Mouse (Mus musculus) T-helper 17 cell (primary cell): ENCODE data around the gene Sept5.

ENCODE experiments used
- in situ Hi-C, 2 experiments: fragments of 300-600 bp; cut with MboI, MseI; formaldehyde crosslinking; loops; 1 replicate in 1 of 2; 2 replicates in 1 of 2; pipeline ENCODE4 v1.15.1; 2025; ENCODE audit warnings: high pct_unique_total_duplicates in 2 of 2

Gene Sept5

DNA sequence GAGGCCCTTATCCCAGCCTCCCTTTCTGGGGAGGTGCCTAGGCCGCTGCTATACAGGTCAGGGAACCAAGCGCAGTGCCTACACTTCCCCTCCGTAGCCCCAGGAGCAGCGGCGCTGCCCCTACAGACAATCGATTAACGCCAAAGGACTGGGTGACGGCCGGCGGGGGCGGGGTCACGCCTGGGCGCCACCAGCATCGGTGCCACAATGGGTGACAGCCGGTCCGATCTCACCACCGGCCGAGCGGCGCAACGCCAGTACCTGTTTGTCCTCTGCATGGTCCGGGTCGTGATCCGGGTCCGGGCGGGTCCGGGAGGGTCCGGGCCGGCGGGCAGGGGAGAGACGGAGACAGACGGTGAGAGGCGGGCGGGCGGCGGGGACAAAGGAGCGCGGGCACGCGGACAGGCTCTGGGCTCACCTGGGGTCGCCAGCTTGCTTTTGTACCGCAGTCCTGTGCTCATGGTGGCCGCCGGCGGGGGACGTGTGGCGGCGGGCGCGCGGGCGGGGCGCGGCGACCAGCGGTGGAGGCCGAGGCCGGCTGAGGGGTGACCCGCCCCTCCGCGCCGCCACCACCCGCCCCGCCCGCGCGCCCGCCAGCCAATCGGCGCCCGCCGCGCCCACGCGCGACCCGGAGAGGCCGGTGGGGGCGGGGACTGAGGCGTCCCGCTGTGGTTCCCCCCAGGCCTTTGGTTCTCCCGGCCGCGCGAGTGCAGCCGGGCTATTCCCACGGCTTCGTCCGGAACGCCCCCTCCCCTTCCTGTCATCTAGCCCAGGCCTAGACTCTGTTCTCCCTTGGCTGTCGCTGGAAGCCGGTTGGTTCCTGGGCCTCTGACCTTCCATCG is at the start of gene Sept5:
Sept5 (minus strand) TSS at position 565 of the 842 bp plus-strand sequence.
- in situ Hi-C loops, result loop anchor here in 1 of 2 experiments (5.0 kb wide), 1 partner anchor 48 kb away; no protein-coding TSS in a partner anchor

GRCm38 (mm10) chr16:18679112-18679511 is 49.4 kb upstream of the Sept5 start:
- in situ Hi-C loops, result loop anchor here (5.0 kb wide), 2 partner anchors 47 to 57 kb away; partner anchors contain the start of gene Gp1bb (in 1 of the 2)

DNA sequence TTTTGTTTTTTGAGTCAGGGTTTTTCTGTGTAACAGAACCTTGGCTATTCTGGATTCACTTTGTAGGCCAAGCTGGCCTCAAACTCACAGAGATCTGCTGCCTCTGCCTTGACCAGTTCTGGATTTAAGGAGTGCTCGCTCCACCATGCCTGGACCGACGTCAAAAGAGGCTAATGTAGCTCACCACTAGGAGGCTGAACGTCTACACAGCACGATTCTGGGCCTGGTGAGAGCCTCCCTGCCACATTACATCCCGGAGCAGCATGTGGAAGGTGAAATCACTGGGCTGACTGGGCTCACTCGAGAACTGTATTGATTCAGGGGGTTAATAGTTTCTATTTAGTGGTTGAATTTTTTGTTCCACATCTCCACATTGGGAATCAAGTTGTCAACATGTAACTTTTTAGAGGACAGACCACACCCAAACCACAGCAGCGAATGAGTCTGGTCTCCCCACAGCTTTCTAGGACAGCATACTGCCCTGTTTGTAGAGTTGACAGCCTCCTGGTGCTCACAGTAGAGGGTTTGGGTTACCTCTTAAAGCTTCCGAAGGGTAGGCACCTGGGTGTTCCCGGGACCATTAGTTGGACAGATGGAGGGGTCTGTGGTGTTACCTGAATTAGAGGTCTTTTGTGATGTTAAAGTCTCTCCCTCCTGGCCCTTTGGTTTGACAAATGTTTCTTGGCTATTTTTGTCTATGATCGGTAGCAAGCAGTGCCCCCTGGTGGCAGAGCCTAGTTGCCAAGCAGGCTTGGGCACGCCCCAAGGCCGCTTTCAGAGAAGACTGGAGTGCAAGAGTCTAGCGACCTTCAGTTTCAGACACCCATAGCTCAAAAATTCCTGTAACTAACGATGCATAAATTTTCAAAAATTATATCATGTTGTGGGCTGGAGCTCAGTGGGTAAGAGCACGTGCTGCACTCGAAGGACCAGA is 48.3 kb upstream of the Sept5 start:
- in situ Hi-C loops, result loop anchor here (5.0 kb wide), 2 partner anchors 46 to 56 kb away; partner anchors contain the start of gene Gp1bb (in 1 of the 2)

DNA sequence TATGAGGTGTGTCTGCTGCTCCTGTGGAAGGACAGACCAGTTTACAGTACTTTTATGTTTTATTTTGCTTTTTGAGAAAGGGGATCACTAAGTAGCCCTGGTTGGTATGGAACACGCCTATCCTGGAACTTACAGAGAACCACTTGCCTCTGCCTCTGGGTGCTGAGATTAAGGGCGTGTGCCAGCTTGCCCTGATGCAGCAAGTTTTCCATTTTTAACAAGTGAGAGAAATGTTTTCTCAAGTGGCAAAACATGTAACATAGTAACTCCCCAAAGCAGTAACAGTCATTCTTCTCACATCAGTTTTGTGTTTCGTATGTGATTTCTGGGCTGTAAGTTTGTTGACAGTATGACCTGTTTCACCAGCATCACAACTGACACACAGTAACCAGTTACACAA is 43.3 kb upstream of the Sept5 start:
- in situ Hi-C loops, result no loop called here

GRCm38 (mm10) chr16:18672027-18672426 is 42.3 kb upstream of the Sept5 start:
- in situ Hi-C loops, result no loop called here

- in situ Hi-C loops, result no loop called here
Measured at GRCm38 (mm10) chr16:18669914-18670313, 40.2 kb upstream of the Sept5 start.

- in situ Hi-C loops, result no loop called here
Measured at GRCm38 (mm10) chr16:18658597-18658996, 28.8 kb upstream of the Sept5 start.

DNA sequence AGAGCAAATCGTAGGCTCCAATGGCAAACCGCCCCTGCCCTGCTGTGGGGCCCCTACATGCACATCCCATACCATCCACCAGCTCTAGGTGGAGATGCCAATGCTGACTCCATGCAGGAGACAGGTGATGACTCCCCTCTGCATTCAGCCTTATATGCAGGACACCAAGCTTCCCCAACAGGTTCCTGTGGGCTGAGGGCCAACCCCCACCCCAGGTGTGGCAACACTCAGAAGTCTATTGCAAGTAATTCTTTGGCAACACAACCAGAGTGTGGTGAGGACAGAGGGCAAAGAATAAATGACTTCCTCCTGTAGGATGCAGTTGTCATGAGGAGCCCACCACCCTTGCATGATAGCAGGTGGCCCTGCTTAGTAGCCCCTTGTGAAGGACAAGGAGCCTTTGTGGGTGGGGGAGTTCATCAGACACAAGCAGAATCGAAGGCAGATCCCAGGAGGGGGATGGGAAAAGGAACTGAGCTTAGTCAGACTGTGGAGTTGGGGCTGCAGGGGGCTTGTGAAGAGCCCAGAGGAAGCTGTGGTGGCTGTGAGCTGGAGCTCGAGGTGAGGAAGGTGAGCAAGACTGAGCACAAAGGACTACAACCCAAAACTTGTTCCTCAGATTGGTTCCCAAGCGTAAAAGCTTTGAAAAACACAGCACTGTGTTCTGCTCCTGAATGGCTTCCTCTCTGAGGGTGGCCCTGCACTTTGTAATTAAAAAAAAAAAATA is 25.8 kb upstream of the Sept5 start:
- in situ Hi-C loops, result no loop called here

DNA sequence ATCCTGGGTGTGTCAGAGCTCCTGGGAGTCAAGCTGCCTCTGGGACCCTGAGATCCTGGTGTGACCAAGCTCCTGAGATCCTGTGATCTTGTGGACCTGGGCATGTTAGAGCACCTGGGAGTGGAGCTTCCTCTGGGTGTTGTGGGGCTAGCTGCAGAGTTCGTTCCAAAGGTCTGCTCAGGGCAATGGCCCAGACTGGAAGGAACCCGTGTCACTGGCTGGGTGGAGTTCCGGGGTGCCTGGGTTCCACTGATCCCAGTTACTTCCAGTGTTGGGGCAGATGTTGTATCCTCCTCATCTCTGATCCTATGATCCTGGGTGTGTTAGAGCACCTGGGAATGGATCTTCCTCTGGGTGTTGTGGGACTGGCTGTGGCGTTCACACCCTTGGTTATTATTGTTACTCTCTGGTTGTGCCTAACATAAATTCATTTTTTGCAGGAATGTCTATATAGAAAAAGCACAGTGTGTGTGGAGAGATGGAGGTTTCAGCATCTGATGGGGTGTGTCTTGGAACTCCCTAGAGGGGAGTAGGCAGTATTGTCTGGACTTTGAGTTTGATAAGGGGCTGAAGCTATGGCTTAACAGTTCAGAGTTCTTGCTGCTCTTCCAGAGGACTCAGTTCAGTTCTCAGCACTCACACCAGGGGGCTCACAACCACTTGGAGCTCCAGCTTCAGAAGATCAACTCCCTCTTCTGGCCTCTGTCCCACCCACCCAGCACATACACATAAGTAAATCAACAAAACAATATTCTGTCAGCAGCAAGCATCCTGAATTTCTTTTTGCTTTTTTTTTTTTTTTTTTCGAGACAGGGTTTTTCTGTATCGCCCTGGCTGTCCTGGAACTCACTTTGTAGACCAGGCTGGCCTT is 23.8 kb upstream of the Sept5 start:
- in situ Hi-C loops, result no loop called here

DNA sequence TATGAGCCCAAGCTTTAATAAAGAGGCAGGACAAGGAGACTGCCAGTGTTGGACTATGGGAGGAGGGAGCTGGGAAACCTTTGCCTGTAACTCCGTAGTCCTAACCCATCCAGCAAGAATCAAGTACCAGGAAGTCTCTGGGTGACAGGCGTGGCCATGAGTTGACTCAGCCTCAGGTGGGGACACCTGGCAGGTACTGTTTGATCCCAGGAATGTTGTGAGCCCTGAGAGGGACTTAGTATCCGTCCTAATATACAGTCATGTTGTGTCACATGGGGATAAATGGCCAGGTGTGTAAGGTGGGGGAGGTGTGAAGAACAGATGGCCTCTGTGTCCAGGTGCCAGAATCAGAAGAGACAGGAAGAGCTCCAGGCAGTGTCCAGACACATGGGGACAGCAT is 19.4 kb upstream of the Sept5 start:
- in situ Hi-C loops, result no loop called here

DNA sequence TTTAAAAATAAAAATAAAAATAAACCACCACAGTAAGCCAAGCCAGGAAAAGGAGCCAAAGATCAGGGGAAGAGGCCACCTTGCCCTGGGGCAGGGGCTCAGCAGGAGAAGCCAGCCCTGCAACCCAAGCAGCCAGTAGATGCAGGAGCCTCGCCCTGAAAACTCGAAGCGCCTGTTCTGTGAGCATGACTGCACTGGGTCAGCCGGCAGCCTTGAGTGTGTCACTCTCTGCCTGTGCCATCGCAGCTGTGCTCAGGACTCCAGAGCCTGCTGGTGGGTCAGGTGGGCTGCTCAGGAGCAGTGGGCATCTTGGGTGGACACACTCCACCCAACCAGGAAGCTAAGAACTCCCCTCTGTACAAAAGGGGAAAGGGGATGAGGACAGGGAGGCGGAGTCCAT is 15.6 kb upstream of the Sept5 start:
- in situ Hi-C loops, result no loop called here

DNA sequence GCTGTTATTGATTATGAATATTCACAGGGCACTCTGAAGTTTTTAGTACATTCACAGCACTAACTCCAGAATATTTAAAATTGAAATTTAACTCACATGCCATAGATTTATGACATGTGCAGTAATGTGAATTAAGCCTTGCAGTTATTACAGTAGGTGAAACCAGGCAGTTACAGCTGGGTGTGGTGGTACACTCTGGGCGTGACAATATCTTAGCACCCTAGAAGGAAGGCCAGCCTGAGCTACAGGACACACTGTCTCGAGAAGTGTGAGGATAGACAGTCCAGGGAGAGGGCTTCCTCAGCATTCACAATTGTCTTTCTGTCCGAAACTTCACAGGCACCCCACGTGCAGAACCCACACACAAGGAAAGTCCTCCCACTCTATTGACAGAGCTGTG is 14.7 kb upstream of the Sept5 start:
- in situ Hi-C loops, result no loop called here

DNA sequence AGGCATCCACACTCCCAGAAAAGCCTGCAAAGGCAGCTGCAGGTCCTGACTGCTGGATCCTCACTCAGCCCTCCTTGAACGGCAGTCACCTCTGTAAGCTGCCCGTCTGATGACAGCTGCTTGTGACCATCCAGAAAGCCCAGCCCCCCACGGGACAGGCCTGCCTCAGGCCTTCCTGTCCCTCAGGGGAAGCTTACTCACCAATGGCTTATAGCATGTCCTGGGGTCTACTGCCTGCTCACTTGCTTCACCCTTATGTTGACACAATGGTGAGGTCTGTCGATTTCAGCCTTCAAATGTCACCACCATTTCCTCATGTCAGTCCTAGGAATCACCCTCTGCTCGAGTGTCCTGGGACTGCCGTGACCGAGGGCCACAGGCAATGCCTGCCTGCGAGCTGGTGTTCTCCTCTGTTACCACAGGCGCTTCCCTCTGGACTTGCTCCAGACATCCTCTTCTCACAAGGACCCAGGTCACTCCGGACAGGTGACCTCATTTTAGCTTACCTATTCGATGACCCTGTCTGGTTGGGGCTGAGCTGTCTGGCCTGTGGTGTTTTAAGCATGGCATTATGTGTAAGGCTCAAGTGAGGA is 13.7 kb upstream of the Sept5 start:
- in situ Hi-C loops, result no loop called here

GRCm38 (mm10) chr16:18642897-18643296 is 13.1 kb upstream of the Sept5 start:
- in situ Hi-C loops, result no loop called here

GRCm38 (mm10) chr16:18642291-18642690 is 12.5 kb upstream of the Sept5 start:
- in situ Hi-C loops, result no loop called here

DNA sequence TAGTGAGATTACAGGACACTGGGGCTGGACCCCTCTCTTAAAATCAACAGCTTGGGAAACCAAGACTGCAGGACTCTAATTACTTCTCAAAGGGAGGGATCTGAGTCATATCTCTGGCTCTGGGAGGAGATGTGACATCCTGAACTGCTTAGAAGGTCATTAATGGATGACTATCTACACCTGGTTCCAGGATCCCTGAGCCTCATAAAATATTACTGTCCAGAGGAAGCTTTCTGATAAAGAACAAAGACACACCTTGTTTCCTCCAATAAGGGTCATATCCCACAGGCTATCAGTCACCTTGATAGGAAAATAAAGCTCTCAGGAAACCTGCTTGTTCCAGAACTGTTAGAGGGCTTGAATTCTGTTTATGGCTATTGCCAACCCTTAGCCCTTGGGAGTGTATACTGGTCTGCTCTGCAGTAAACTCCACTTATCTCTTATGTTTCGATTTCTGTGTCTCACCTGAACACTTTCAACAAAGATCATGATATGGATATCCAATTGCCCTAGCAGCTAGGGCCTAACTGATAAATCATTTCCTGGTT is 9.7 kb upstream of the Sept5 start:
- in situ Hi-C loops, result no loop called here

DNA sequence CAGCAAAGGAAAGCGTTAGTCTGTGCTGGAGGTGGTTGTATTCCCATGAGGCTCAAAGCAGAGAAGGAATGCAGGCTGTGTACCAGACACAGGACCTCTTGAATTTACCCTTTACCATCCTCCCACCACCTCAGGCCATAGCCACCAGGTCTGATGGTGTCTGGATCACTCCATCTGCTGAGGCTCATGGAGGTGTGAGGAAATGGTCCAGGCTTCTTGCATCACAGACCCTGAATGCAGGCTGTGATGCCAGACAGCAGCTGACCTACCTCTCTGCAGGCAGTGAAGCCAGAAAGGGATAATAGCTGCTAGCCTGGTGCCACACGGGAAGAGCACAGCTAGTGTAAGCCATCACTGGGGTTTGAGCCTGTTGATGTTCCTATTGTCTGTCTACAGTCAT is 8.6 kb upstream of the Sept5 start:
- in situ Hi-C loops, result no loop called here

GRCm38 (mm10) chr16:18636804-18637203 is 7.0 kb upstream of the Sept5 start:
- in situ Hi-C loops, result no loop called here

DNA sequence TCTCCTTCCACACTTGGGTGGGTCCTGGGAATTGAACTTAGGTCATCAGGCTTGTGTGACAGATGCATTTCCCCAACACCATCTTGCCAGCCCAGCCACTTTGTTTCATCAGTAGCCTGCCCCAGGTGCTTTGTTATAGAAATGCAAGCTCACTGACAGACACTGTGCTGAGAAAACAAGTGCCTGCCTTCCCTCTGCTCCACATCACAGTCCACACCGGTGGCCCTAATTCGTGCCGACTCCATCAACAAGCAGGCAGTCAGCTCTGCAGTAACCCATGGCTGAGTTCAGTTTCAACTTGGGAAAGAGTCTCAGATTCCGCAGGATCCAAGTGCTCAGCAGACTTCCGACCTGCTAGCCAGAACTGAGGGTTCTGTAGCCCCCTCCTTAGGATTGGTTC is 6.6 kb upstream of the Sept5 start:
- in situ Hi-C loops, result no loop called here

DNA sequence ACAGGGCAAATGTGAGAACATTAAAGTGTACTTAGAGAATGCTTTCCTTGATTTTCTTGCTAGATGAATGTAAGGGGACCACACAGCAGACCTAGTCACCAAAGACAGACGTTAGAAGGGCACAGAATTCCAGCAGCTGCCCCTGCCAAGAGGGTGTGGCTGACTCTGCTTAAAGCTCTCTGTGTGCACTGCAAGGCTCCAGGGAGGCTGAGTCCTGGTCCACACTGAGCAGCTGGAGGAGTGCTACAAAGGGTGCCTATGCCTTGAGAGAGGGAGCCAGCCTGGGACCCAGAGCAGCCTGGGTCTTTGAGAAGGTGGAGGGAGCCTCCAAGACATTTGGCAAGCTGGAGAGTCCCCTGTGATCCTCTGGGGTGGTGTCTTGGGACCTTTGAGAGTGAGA is 3.6 kb upstream of the Sept5 start:
- in situ Hi-C loops, result loop anchor here in 1 of 2 experiments (5.0 kb wide), 1 partner anchor 44 kb away; no protein-coding TSS in a partner anchor
